Mouse (Mus musculus): ENCODE results near the gene Elmo1. TPM values are rescaled to one million over a fixed set of nuclear protein-coding genes. Genes with fewer than 3 reads are reported as not detected.

The Elmo1 gene
- polyA plus RNA-seq, 1 experiment from 2014 or later = 12.2 TPM

- Histone ChIP-seq H3K4me2 (replicated peaks; ENCODE audit: low read depth, low read length) (no peak overlapping the region), H3K9me3 (ENCODE audit: control insufficient read depth, low read depth, low read length) (no peaks in the 10 kb centered on the region), H3K36me3 (ENCODE audit: control insufficient read depth, insufficient read depth, low read length) (no peaks in the 10 kb centered on the region), H3K9ac (replicated peaks; ENCODE audit: low read depth, low read length) (no peak overlapping the region), H3K4me1 (ENCODE audit: control insufficient read depth, insufficient read depth, low read length) (no peaks in the 10 kb centered on the region), H3K27me3 (ENCODE audit: control insufficient read depth, insufficient read depth, low read length) (no peaks in the 10 kb centered on the region), H3K4me3 (ENCODE audit: low read depth, low read length) (no peak overlapping the region), H3K27ac (ENCODE audit: low read length) (no peak overlapping the region)
- no peak for ATAC-seq (ENCODE audit: insufficient number of reproducible peaks, insufficient read depth, low FRiP score, low read depth)
Observed at GRCm38 (mm10) chr13:20250069-20250668, 159.8 kb downstream of the Elmo1 start.

GRCm38 (mm10) chr13:20254911-20255310, 164.5 kb downstream of the Elmo1 start:
- Histone ChIP-seq H3K9me3 (ENCODE audit: control insufficient read depth, low read depth, low read length) (no peaks in the 10 kb centered on the region), H3K4me1 (ENCODE audit: control insufficient read depth, insufficient read depth, low read length) (no peaks in the 10 kb centered on the region), H3K36me3 (ENCODE audit: control insufficient read depth, insufficient read depth, low read length) (no peaks in the 10 kb centered on the region), H3K27ac (ENCODE audit: low read length) (no peak overlapping the region), H3K9ac (replicated peaks; ENCODE audit: low read depth, low read length) (no peak overlapping the region), H3K4me2 (replicated peaks; ENCODE audit: low read depth, low read length) (no peak overlapping the region), H3K27me3 (ENCODE audit: control insufficient read depth, insufficient read depth, low read length) (no peaks in the 10 kb centered on the region), H3K4me3 (ENCODE audit: low read depth, low read length) (no peak overlapping the region)
- WGBS = 77% methylated on average over 6 of the region's 6 CpGs
- no peak for ATAC-seq (ENCODE audit: insufficient number of reproducible peaks, insufficient read depth, low FRiP score, low read depth)

- no peak for ATAC-seq (ENCODE audit: insufficient number of reproducible peaks, insufficient read depth, low FRiP score, low read depth)
- H3K36me3 ChIP-seq (ENCODE audit: control insufficient read depth, insufficient read depth, low read length) = no peaks in the 10 kb centered on the region
- WGBS = 90% methylated on average over 3 of the region's 3 CpGs
- no peaks in the 10 kb centered on the region for H3K4me1 ChIP-seq (ENCODE audit: control insufficient read depth, insufficient read depth, low read length)
- H3K9me3 ChIP-seq (ENCODE audit: control insufficient read depth, low read depth, low read length) = no peaks in the 10 kb centered on the region
- no peak overlapping the region for H3K27ac ChIP-seq (ENCODE audit: low read length)
- H3K27me3 ChIP-seq (ENCODE audit: control insufficient read depth, insufficient read depth, low read length) = no peaks in the 10 kb centered on the region
- no peak overlapping the region for H3K4me3 ChIP-seq (ENCODE audit: low read depth, low read length)
- no peak overlapping the region for H3K9ac ChIP-seq (replicated peaks; ENCODE audit: low read depth, low read length)
- no peak overlapping the region for H3K4me2 ChIP-seq (replicated peaks; ENCODE audit: low read depth, low read length)
Observed at GRCm38 (mm10) chr13:20255380-20255779, 165.0 kb downstream of the Elmo1 start.

GRCm38 (mm10) chr13:20256613-20257012, 166.2 kb downstream of the Elmo1 start:
- no peaks in the 10 kb centered on the region for H3K27me3 ChIP-seq (ENCODE audit: control insufficient read depth, insufficient read depth, low read length)
- no peak overlapping the region for H3K9ac ChIP-seq (replicated peaks; ENCODE audit: low read depth, low read length)
- no peaks in the 10 kb centered on the region for H3K9me3 ChIP-seq (ENCODE audit: control insufficient read depth, low read depth, low read length)
- no peak overlapping the region for H3K4me3 ChIP-seq (ENCODE audit: low read depth, low read length)
- H3K4me1 ChIP-seq (ENCODE audit: control insufficient read depth, insufficient read depth, low read length) = no peaks in the 10 kb centered on the region
- H3K36me3 ChIP-seq (ENCODE audit: control insufficient read depth, insufficient read depth, low read length) = no peaks in the 10 kb centered on the region
- WGBS = 96% methylated on average over 4 of the region's 4 CpGs
- ATAC-seq (ENCODE audit: insufficient number of reproducible peaks, insufficient read depth, low FRiP score, low read depth) = no peak
- H3K4me2 ChIP-seq (replicated peaks; ENCODE audit: low read depth, low read length) = no peak overlapping the region
- H3K27ac ChIP-seq (ENCODE audit: low read length) = no peak overlapping the region

- Histone ChIP-seq H3K36me3 (ENCODE audit: control insufficient read depth, insufficient read depth, low read length) (no peaks in the 10 kb centered on the region), H3K4me2 (replicated peaks; ENCODE audit: low read depth, low read length) (no peak overlapping the region), H3K4me1 (ENCODE audit: control insufficient read depth, insufficient read depth, low read length) (no peaks in the 10 kb centered on the region), H3K9me3 (ENCODE audit: control insufficient read depth, low read depth, low read length) (no peaks in the 10 kb centered on the region), H3K27me3 (ENCODE audit: control insufficient read depth, insufficient read depth, low read length) (no peaks in the 10 kb centered on the region), H3K27ac (ENCODE audit: low read length) (no peak overlapping the region), H3K4me3 (ENCODE audit: low read depth, low read length) (no peak overlapping the region), H3K9ac (replicated peaks; ENCODE audit: low read depth, low read length) (no peak overlapping the region)
- 77% methylated on average over 8 of the region's 8 CpGs for WGBS
- no peak for ATAC-seq (ENCODE audit: insufficient number of reproducible peaks, insufficient read depth, low FRiP score, low read depth)
Observed at GRCm38 (mm10) chr13:20257562-20258525, 167.4 kb downstream of the Elmo1 start.

GRCm38 (mm10) chr13:20263173-20263572, 172.8 kb downstream of the Elmo1 start:
- Histone ChIP-seq H3K36me3 (ENCODE audit: control insufficient read depth, insufficient read depth, low read length) (no peaks in the 10 kb centered on the region), H3K4me2 (replicated peaks; ENCODE audit: low read depth, low read length) (no peak overlapping the region), H3K4me1 (ENCODE audit: control insufficient read depth, insufficient read depth, low read length) (no peaks in the 10 kb centered on the region), H3K4me3 (ENCODE audit: low read depth, low read length) (no peak overlapping the region), H3K9ac (replicated peaks; ENCODE audit: low read depth, low read length) (no peak overlapping the region), H3K9me3 (ENCODE audit: control insufficient read depth, low read depth, low read length) (no peaks in the 10 kb centered on the region), H3K27me3 (ENCODE audit: control insufficient read depth, insufficient read depth, low read length) (no peaks in the 10 kb centered on the region), H3K27ac (ENCODE audit: low read length) (no peak overlapping the region)
- 94% methylated on average over 1 of the region's 1 CpGs for WGBS
- ATAC-seq (ENCODE audit: insufficient number of reproducible peaks, insufficient read depth, low FRiP score, low read depth) = no peak

- Histone ChIP-seq H3K9me3 (ENCODE audit: control insufficient read depth, low read depth, low read length) (no peaks in the 10 kb centered on the region), H3K4me2 (replicated peaks; ENCODE audit: low read depth, low read length) (no peak overlapping the region), H3K9ac (replicated peaks; ENCODE audit: low read depth, low read length) (no peak overlapping the region), H3K4me3 (ENCODE audit: low read depth, low read length) (no peak overlapping the region), H3K4me1 (ENCODE audit: control insufficient read depth, insufficient read depth, low read length) (no peaks in the 10 kb centered on the region), H3K27ac (ENCODE audit: low read length) (no peak overlapping the region), H3K36me3 (ENCODE audit: control insufficient read depth, insufficient read depth, low read length) (no peaks in the 10 kb centered on the region), H3K27me3 (ENCODE audit: control insufficient read depth, insufficient read depth, low read length) (no peaks in the 10 kb centered on the region)
- 60% methylated on average over 6 of the region's 6 CpGs for WGBS
- ATAC-seq (ENCODE audit: insufficient number of reproducible peaks, insufficient read depth, low FRiP score, low read depth) = no peak
Observed at GRCm38 (mm10) chr13:20270148-20270547, 179.8 kb downstream of the Elmo1 start.

- no peak overlapping the region for H3K9ac ChIP-seq (replicated peaks; ENCODE audit: low read depth, low read length)
- H3K9me3 ChIP-seq (ENCODE audit: control insufficient read depth, low read depth, low read length) = no peaks in the 10 kb centered on the region
- H3K4me3 ChIP-seq (ENCODE audit: low read depth, low read length) = no peak overlapping the region
- 30% methylated on average over 3 of the region's 3 CpGs for WGBS
- no peak overlapping the region for H3K27ac ChIP-seq (ENCODE audit: low read length)
- ATAC-seq (ENCODE audit: insufficient number of reproducible peaks, insufficient read depth, low FRiP score, low read depth) = no peak
- H3K36me3 ChIP-seq (ENCODE audit: control insufficient read depth, insufficient read depth, low read length) = no peaks in the 10 kb centered on the region
- H3K4me1 ChIP-seq (ENCODE audit: control insufficient read depth, insufficient read depth, low read length) = no peaks in the 10 kb centered on the region
- no peak overlapping the region for H3K4me2 ChIP-seq (replicated peaks; ENCODE audit: low read depth, low read length)
- H3K27me3 ChIP-seq (ENCODE audit: control insufficient read depth, insufficient read depth, low read length) = no peaks in the 10 kb centered on the region
Observed at GRCm38 (mm10) chr13:20271799-20272198, 181.4 kb downstream of the Elmo1 start.

Measured in stomach, embryonic 14.5 days (tissue).